Mouse (Mus musculus) midbrain, embryonic 14.5 days (tissue): ENCODE measurements around the gene Dqx1. TPM values are rescaled to one million over a fixed set of nuclear protein-coding genes. Genes with fewer than 3 reads are reported as not detected.

Source experiments
- ATAC-seq: fragments of 200-750 bp; cut with Nextera tagmentation; 2 replicates; pipeline ENCODE4 v1.8.0; 2017; ENCODE audit warnings: moderate number of reproducible peaks, moderate library complexity; ENCODE audit not compliant: low FRiP score, low TSS enrichment
- DNase-seq: peaks from one replicate; pipeline ENCODE4 v3.0.0-alpha.2; 2015
- H3K27ac ChIP-seq: fragments of 300-500 bp; sonication (generic); replicated peaks from 2 replicates; pipeline ENCODE4 v1.5.1; 2014; ENCODE audit warnings: mild to moderate bottlenecking, low read depth, low read length, moderate library complexity
- H3K27me3 ChIP-seq: fragments of 300-500 bp; sonication (generic); 2 replicates; pipeline ENCODE4 v1.6.1; 2014; ENCODE audit warnings: low read length, control low read depth, mixed read lengths; ENCODE audit not compliant: control insufficient read depth, insufficient read depth
- H3K36me3 ChIP-seq: fragments of 300-500 bp; sonication (generic); 2 replicates; pipeline ENCODE4 v1.6.1; 2014; ENCODE audit warnings: low read length, control low read depth; ENCODE audit not compliant: control insufficient read depth, insufficient read depth
- H3K4me1 ChIP-seq: fragments of 300-500 bp; sonication (generic); 2 replicates; pipeline ENCODE4 v1.6.1; 2014; ENCODE audit warnings: mild to moderate bottlenecking, antibody characterized with exemption, low read length, control low read depth; ENCODE audit not compliant: control insufficient read depth, insufficient read depth
- H3K4me2 ChIP-seq: fragments of 300-500 bp; sonication (generic); 2 replicates; pipeline ENCODE4 v1.6.1; 2014; ENCODE audit warnings: mild to moderate bottlenecking, low read length, moderate library complexity
- H3K4me3 ChIP-seq: fragments of 300-500 bp; sonication (generic); replicated peaks from 2 replicates; pipeline ENCODE4 v1.5.1; 2014; ENCODE audit warnings: low read depth, low read length
- H3K9ac ChIP-seq: fragments of 300-500 bp; sonication (generic); replicated peaks from 2 replicates; pipeline ENCODE4 v1.6.1; 2014; ENCODE audit warnings: mild to moderate bottlenecking, low read length, moderate library complexity
- H3K9me3 ChIP-seq: fragments of 300-500 bp; sonication (generic); 2 replicates; pipeline ENCODE4 v1.6.1; 2016; ENCODE audit warnings: low read length, control low read depth, mixed read lengths; ENCODE audit not compliant: control insufficient read depth
- WGBS: fragments of 180-500 bp; shearing (Covaris S2); extraction: QIAGEN DNeasy Blood & Tissue Kit; methylation state at CpG from one replicate; pipeline ENCODE4 v1.1.7; 2014; 5-methylcytosine and 5-hydroxymethylcytosine counted together
- polyA plus RNA-seq: library from polyadenylated mRNA; unstranded; fragments of >200 nt; fragmentation: Nextera tagmentation; extraction: Ambion mirVana; gene quantifications from 2 replicates; pipeline ENCODE4 v1.2.1, GENCODE M21; 2014

Dqx1 gene
- polyA plus RNA-seq, 1 experiment from 2014 or later, result 0.68 TPM

- H3K4me2 ChIP-seq, result peak overlapping the region; percentile 25; the same call in 1 of the 2 replicates
- H3K9ac ChIP-seq, result no peak overlapping the region
Observed at GRCm38 (mm10) chr6:83087205-83087925, 29.7 kb downstream of the Dqx1 start.

DNA sequence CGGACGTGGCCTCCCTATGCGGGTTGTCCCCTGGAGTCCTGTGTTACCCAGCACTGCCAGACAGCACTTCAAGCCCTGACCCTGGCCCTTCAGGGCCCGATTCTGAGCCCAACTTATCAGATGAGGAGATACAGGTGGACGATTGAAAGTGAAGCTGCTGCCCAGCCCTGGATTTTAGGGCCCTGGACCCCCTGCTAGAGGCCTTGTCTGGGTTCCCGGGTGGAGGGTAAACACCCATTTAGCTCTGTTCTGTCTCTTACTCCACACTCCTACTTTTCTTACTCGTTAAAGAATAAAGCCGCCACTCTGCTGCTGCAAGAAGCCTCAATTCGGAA, 30.2 kb downstream of the Dqx1 start:
- no peak overlapping the region for H3K27ac ChIP-seq
- H3K4me3 ChIP-seq, result no peak overlapping the region; the same call in 1 of the 2 replicates
- H3K36me3 ChIP-seq, result no peaks in the 10 kb centered on the region
- no peaks in the 10 kb centered on the region for H3K9me3 ChIP-seq
- peak overlapping the region; percentile 25; the same call in 1 of the 2 replicates for H3K4me2 ChIP-seq
- no peak for ATAC-seq
- no peak overlapping the region for H3K9ac ChIP-seq
- no peak for DNase-seq
- peaks cover 76% of the 10 kb centered on the region for H3K27me3 ChIP-seq
- WGBS, result 3% methylated on average over 9 of the region's 9 CpGs
- H3K4me1 ChIP-seq, result no peaks in the 10 kb centered on the region

More at GRCm38 (mm10) chr6:83087205-83087925, 29.7 kb downstream of the Dqx1 start:
- no peak overlapping the region; the same call in 1 of the 2 replicates for H3K4me3 ChIP-seq
- H3K36me3 ChIP-seq, result peaks cover 2% of the 10 kb centered on the region; the same call in 1 of the 2 replicates
- WGBS, result under 1% methylated on average over 47 of the region's 47 CpGs
- DNase-seq (no peak), ATAC-seq (no peak)
- no peaks in the 10 kb centered on the region for H3K9me3 ChIP-seq
- peaks cover 82% of the 10 kb centered on the region for H3K27me3 ChIP-seq
- H3K4me1 ChIP-seq, result no peaks in the 10 kb centered on the region
- H3K27ac ChIP-seq, result no peak overlapping the region

- Histone ChIP-seq H3K4me3 (no peak overlapping the region), H3K9ac (no peak overlapping the region), H3K27ac (no peak overlapping the region), H3K4me2 (no peak overlapping the region), H3K9me3 (no peaks in the 10 kb centered on the region), H3K27me3 (peaks cover 33% of the 10 kb centered on the region), H3K36me3 (no peaks in the 10 kb centered on the region), H3K4me1 (no peaks in the 10 kb centered on the region)
- 48% methylated on average over 6 of the region's 6 CpGs for WGBS
- ATAC-seq (no peak), DNase-seq (no peak)
Observed at GRCm38 (mm10) chr6:83092416-83093127, 34.9 kb downstream of the Dqx1 start.

- ATAC-seq, result no peak
- no peaks in the 10 kb centered on the region for H3K9me3 ChIP-seq
- no peak overlapping the region for H3K4me2 ChIP-seq
- H3K9ac ChIP-seq, result no peak overlapping the region
- 0 out of 2 replicates have a peak, but pooled peaks cover 4% of the 10 kb centered on the region for H3K4me1 ChIP-seq
- DNase-seq, result no peak
- no peak overlapping the region for H3K4me3 ChIP-seq
- H3K27me3 ChIP-seq, result peaks cover 5% of the 10 kb centered on the region; the same call in 1 of the 2 replicates
- 37% methylated on average over 6 of the region's 6 CpGs for WGBS
- H3K36me3 ChIP-seq, result no peaks in the 10 kb centered on the region
- H3K27ac ChIP-seq, result no peak overlapping the region
Observed at GRCm38 (mm10) chr6:83095968-83096367, 38.3 kb downstream of the Dqx1 start.

DNA sequence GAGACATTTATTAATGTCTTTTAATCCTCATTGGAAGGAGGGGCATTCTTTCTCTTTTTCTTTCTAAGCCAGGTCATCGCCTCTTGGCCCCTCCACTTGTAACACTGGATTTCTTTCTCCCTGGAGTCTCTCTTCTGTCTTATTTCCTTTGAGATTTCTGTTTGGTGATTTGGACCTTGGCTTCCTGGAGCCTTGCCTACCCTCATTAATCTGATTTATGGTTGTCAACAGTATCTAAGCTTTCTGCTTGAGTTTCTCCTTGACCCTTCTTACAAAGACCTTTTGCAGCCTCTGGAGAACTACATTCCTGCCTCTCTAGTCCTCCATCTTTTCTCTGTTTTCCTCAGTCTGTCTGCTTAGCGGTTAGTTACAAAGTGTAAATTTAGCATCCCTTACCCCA, 40.8 kb downstream of the Dqx1 start:
- WGBS, result 74% methylated on average over 2 of the region's 2 CpGs
- no peak for ATAC-seq
- Histone ChIP-seq H3K4me2 (no peak overlapping the region), H3K27me3 (no peaks in the 10 kb centered on the region), H3K4me3 (no peak overlapping the region), H3K4me1 (peaks cover 14% of the 10 kb centered on the region), H3K9me3 (no peaks in the 10 kb centered on the region), H3K36me3 (no peaks in the 10 kb centered on the region), H3K9ac (no peak overlapping the region), H3K27ac (no peak overlapping the region)
- DNase-seq, result no peak

DNA sequence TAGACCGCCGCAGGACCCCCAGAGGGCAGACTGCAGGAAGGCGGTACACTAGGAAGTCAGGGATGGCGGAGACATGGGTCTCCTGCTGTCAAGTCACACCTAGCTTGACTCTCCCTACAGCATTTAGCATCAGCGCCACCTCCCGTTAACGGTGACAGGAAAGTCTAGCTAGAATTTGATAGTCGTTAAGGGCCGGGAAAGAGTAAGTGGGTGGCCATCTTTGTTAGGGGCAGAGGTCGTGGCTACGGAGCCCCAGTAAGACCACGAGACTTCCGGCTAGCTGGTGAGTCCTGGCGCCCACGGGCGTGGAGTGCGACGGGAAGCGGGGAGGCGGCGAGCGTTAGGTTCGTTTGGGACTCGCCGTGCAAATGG, 43.7 kb downstream of the Dqx1 start, which contains the start of the genes Ccdc142 and Gm42688:
Ccdc142 (plus strand) TSS at position 286 of the 372 bp plus-strand sequence.
Gm42688 (plus strand) TSS at position 302 of the 372 bp plus-strand sequence.
- Histone ChIP-seq H3K4me3 (peak within 1 kb of the TSS; percentile 77), H3K9ac (peak within 1 kb of the TSS; percentile 75), H3K27me3 (no peaks in the 10 kb centered on the region), H3K27ac (peak within 1 kb of the TSS; percentile 82), H3K4me1 (peaks cover 14% of the 10 kb centered on the region), H3K36me3 (no peaks in the 10 kb centered on the region), H3K4me2 (peak within 1 kb of the TSS; percentile 99), H3K9me3 (no peaks in the 10 kb centered on the region)
- DNase-seq (peak; percentile 93), ATAC-seq (peak; percentile 85)
- 1% methylated on average over 25 of the region's 25 CpGs for WGBS

DNA sequence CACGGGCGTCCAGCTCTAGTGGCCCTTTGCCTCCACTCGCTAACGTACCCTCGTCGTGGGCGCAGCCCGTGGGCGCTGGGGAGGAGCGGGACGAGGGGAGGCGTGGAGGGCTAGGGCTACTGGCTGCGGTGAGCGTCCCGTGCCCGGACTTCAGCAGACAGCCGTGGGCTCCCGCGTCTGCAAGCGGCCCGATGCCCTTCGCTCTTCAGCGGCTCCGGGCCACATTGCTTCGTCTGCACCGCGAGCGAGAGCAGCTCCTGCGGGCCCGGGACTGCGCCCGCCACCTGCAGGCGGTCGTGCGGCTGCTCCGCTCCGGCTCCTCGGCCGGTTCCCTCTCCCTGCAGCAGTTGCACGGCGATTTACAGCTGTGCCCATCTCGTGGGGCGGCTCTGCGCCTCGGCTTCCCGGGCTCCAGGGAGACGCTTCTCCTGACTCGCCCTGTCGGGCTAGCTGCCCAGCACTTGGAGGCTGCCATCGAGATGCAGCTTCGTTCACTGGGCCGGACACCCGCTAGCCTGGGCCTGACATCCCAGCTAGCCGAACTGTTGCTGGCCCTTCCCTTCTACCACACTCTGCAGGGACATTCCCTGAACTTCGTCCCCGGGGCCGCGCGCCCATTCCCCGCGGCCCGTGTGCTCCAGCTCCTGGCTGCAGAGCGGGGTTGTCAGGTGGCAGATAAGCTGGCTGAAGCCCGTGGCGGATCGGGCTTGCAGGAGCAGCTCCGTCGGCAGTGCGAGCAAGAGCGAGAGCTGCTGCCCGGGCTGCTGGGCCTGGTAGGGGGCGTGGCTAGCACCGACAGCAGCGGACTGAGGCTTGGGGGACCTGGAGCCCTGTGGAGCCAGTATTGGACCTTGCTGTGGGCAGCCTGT, 44.3 kb downstream of the Dqx1 start:
- H3K9me3 ChIP-seq, result no peaks in the 10 kb centered on the region
- peaks cover 14% of the 10 kb centered on the region for H3K4me1 ChIP-seq
- H3K4me2 ChIP-seq, result peak overlapping the region; percentile 99
- ATAC-seq (peak; percentile 79), DNase-seq (peak; percentile 80)
- H3K9ac ChIP-seq, result peak overlapping the region; percentile 75
- under 1% methylated on average over 74 of the region's 74 CpGs for WGBS
- H3K27ac ChIP-seq, result peak overlapping the region; percentile 82
- peak overlapping the region; percentile 77 for H3K4me3 ChIP-seq
- no peaks in the 10 kb centered on the region for H3K36me3 ChIP-seq
- no peaks in the 10 kb centered on the region for H3K27me3 ChIP-seq

DNA sequence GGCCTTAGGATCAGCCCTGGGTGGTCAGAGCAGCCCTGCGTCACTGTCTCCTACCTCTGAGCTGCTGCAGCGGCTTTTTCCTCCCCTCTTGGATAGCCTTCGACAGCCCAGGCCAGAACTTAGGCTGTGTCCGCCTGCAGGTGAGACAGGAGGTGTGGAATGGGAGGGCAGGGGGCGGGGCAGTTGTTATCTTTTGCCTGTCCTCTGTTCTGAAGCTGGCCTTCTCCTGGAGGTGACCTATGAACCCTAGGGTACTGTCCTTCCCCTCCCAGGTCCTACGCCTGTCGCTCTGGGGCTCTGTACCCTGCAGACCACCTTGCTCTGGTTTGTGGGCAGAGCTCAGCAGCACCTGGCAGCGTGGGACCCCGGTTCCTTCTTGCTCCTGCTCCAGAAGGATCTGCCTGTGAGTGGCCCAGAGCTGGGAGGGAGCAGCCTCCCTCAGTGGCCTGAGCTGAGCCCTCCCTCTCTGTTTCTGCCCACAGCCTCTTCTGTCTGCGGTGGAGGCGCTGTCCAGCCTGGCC, 45.5 kb downstream of the Dqx1 start:
- WGBS, result 44% methylated on average over 11 of the region's 11 CpGs
- ATAC-seq, result no peak

More for the DNA sequence above, 45.5 kb downstream of the Dqx1 start:
- no peaks in the 10 kb centered on the region for H3K9me3 ChIP-seq
- no peaks in the 10 kb centered on the region for H3K27me3 ChIP-seq
- H3K4me2 ChIP-seq, result peak overlapping the region; percentile 99
- H3K27ac ChIP-seq, result no peak overlapping the region
- H3K36me3 ChIP-seq, result no peaks in the 10 kb centered on the region
- peak overlapping the region; percentile 75 for H3K9ac ChIP-seq
- DNase-seq, result no peak
- peaks cover 21% of the 10 kb centered on the region for H3K4me1 ChIP-seq
- H3K4me3 ChIP-seq, result peak overlapping the region; percentile 77
